Mouse (Mus musculus) embryonic fibroblast, embryonic 13.5 days (primary cell): Measurements from ENCODE around the gene Crybg1.

Source experiments
- CTCF ChIP-seq: IDR thresholded peaks from 2 replicates; pipeline ENCODE4 v1.5.1; 2011; ENCODE audit warnings: mild to moderate bottlenecking, control low read depth, low read length, moderate library complexity, borderline replicate concordance; ENCODE audit not compliant: insufficient read depth
- POLR2A ChIP-seq: IDR thresholded peaks from 2 replicates; pipeline ENCODE4 v1.6.1; 2011; ENCODE audit warnings: low read depth, mild to moderate bottlenecking, control low read depth, low read length, moderate library complexity

DNA sequence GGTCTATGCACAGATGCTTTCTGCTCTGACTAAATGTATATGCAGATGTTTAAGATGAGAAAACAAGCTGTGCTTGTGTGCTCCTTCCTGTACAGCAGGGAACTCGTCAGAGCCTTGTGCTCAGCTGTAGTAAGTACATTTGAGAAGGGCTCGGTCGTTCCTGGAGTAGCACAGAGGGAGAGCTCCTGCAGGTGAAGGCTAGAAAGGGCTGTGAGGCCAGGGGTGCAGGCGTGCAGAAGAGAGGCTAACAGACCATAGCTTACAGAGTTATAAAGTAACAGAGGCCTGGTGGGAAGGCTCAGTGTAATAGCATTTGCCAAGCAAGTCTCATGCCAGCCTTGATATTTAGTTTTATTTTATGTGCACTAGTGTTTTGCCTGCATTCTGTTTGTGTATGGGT is 203.2 kb downstream of the Crybg1 start:
- TF ChIP-seq CTCF (no peak), POLR2A (no peak)
